Mouse (Mus musculus): ENCODE measurements around the gene Sh2b3. TPM values are rescaled to one million over a fixed set of nuclear protein-coding genes. Genes with fewer than 3 reads are reported as not detected.

Sh2b3 gene
- polyA plus RNA-seq, 1 experiment from 2014 or later: 7.7 TPM

DNA sequence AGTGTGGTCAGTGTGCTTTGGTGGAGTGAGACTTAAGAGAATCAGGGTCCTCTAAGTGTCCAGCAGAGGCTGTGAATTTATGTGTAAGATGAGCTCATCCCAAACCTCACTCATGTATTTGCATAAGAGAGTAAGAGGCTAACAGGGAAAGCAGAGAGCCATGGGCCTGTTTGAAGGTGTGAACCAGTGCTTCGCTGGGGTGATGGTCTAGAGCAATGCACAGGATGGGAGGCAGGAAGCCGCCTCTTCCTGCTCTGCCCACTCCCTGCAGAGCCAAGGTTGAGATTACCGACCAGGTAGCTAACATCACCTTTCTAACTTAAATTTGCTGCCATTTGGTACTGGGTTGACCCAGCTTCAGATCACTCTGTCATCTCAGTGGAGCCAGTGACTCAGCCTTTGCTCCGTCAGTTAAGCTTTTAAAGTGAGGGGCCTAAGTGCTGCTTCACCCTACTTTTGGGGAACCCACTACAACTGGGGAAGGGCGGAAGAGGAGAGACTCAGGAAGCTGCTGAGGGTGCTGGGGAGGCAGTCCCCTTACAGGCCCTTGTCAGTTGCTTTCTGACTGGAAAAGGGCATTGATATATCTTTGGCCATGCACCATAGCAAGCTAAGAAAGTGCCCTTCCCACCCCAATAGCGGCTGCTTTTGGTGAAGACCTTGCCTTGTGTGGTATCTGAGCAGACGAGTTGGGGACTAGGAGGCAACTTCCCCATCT lies 24.8 kb downstream of the Sh2b3 start:
- H3K4me2 ChIP-seq (ENCODE audit: low read depth, low read length): no peak overlapping the region
- no peak overlapping the region for H3K9ac ChIP-seq (ENCODE audit: low read depth, low read length)
- H3K27ac ChIP-seq (ENCODE audit: low read length): no peak overlapping the region
- H3K27me3 ChIP-seq (replicated peaks; ENCODE audit: control insufficient read depth, insufficient read depth, low read length): no peaks in the 10 kb centered on the region
- WGBS: 86% methylated on average over 7 of the region's 7 CpGs
- peaks cover 38% of the 10 kb centered on the region for H3K36me3 ChIP-seq (ENCODE audit: control insufficient read depth, insufficient read depth, low read length)
- H3K4me3 ChIP-seq (ENCODE audit: low read length): no peak overlapping the region
- peaks cover 7% of the 10 kb centered on the region; the same call in 1 of the 2 replicates for H3K4me1 ChIP-seq (ENCODE audit: control insufficient read depth, insufficient read depth, low read length)
- ATAC-seq: no peak
- H3K9me3 ChIP-seq (ENCODE audit: control insufficient read depth, low read length): no peaks in the 10 kb centered on the region

DNA sequence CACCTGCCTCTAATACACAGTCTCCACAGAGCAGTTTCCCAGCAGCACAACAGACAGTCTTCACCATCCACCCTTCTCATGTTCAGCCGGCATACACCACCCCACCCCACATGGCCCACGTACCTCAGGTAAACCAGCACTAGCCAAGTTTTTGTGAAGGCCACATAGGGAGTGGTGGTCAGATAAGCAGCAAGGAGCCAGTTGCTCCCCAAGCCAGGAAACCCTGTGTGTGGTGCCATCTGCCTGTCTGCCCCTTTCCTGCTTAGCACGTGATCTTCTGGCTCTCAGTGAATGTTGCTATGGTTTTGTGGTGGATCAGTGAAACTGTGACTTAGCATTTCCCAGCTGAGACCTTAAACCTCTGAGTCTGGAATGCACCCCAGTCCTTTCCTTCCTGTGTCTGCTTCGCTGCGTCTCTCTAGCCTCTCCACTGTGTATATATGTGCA lies 25.9 kb downstream of the Sh2b3 start:
- peaks cover 7% of the 10 kb centered on the region; the same call in 1 of the 2 replicates for H3K4me1 ChIP-seq (ENCODE audit: control insufficient read depth, insufficient read depth, low read length)
- H3K27me3 ChIP-seq (replicated peaks; ENCODE audit: control insufficient read depth, insufficient read depth, low read length): no peaks in the 10 kb centered on the region
- H3K27ac ChIP-seq (ENCODE audit: low read length): no peak overlapping the region
- no peak overlapping the region for H3K9ac ChIP-seq (ENCODE audit: low read depth, low read length)
- no peaks in the 10 kb centered on the region for H3K9me3 ChIP-seq (ENCODE audit: control insufficient read depth, low read length)
- H3K4me2 ChIP-seq (ENCODE audit: low read depth, low read length): no peak overlapping the region
- no peak for ATAC-seq
- 89% methylated on average over 5 of the region's 5 CpGs for WGBS
- peaks cover 26% of the 10 kb centered on the region for H3K36me3 ChIP-seq (ENCODE audit: control insufficient read depth, insufficient read depth, low read length)
- H3K4me3 ChIP-seq (ENCODE audit: low read length): no peak overlapping the region

DNA sequence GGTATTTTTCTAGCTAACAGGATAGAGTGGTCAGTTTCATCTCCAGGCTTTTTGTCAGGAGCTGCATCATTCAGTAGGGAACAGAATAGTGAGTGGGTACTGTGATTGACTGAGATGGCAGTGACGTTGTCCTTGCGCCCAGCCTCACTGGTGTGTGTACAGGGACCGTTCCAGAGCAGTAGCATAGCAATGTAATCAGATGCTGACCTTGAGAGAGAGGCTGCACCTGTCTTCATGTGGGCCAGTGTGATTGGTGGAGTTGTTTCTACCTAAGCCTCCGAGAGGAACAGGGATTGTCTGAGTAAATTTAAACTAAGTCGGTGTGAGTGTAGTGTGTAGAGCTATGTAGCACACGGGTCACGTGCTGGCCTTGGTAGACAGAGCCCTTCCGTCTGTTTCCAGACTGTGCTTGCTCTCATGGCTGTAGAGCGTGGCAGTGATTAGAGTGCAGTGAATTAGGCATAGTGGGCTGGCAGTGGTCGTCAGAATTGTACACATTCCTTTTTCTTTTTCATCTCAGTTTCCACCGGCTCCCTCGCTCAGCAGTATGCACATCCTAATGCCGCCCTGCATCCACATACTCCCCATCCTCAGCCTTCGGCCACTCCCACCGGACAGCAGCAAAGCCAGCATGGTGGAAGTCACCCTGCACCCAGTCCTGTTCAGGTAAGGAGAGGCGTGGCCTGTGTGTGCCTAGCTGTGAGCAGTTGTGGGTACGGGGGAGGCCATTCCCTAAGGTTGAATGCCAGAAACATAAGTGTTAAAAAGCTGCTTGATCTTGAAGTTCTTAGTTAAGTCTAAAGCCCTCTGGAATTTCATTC lies 26.9 kb downstream of the Sh2b3 start:
- no peak for ATAC-seq
- 79% methylated on average over 17 of the region's 17 CpGs for WGBS

DNA sequence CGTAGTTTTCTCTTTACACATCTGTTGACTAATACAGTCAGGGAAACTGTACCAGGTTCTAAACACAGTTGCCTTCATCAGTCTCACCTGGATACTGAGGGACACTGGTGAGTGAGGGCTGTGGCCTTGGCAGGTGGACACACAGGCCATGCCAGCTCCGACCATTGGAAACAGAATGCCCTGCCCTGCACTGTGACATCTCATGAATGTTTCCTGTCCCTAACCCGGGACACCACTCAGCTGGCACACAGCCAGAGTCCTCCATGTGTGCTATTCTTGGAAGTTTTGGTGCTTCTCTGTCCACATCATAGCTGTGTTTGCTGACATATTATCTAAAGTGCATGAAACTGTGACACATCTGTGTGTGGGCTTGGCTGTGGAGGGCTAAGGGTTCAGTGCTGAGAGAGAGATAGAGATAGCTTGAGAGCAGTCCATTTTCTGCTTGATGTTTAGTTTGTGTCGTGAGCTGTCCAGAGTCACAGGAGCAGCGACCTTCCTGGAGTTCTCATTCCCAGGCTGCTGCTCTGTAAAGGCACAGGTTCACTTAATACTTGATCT lies 27.7 kb downstream of the Sh2b3 start:
- peaks cover 7% of the 10 kb centered on the region; the same call in 1 of the 2 replicates for H3K4me1 ChIP-seq (ENCODE audit: control insufficient read depth, insufficient read depth, low read length)
- H3K9ac ChIP-seq (ENCODE audit: low read depth, low read length): no peak overlapping the region
- H3K9me3 ChIP-seq (ENCODE audit: control insufficient read depth, low read length): no peaks in the 10 kb centered on the region
- H3K36me3 ChIP-seq (ENCODE audit: control insufficient read depth, insufficient read depth, low read length): peaks cover 19% of the 10 kb centered on the region
- H3K27ac ChIP-seq (ENCODE audit: low read length): no peak overlapping the region
- H3K4me2 ChIP-seq (ENCODE audit: low read depth, low read length): no peak overlapping the region
- ATAC-seq: no peak
- no peaks in the 10 kb centered on the region for H3K27me3 ChIP-seq (replicated peaks; ENCODE audit: control insufficient read depth, insufficient read depth, low read length)
- H3K4me3 ChIP-seq (ENCODE audit: low read length): no peak overlapping the region
- WGBS: 53% methylated on average over 5 of the region's 5 CpGs

More for the DNA sequence above, 26.9 kb downstream of the Sh2b3 start:
- Histone ChIP-seq H3K4me1 (ENCODE audit: control insufficient read depth, insufficient read depth, low read length) (peaks cover 7% of the 10 kb centered on the region; the same call in 1 of the 2 replicates), H3K4me3 (ENCODE audit: low read length) (no peak overlapping the region), H3K27me3 (replicated peaks; ENCODE audit: control insufficient read depth, insufficient read depth, low read length) (no peaks in the 10 kb centered on the region), H3K4me2 (ENCODE audit: low read depth, low read length) (no peak overlapping the region), H3K27ac (ENCODE audit: low read length) (no peak overlapping the region), H3K36me3 (ENCODE audit: control insufficient read depth, insufficient read depth, low read length) (peaks cover 19% of the 10 kb centered on the region), H3K9me3 (ENCODE audit: control insufficient read depth, low read length) (no peaks in the 10 kb centered on the region), H3K9ac (ENCODE audit: low read depth, low read length) (no peak overlapping the region)

DNA sequence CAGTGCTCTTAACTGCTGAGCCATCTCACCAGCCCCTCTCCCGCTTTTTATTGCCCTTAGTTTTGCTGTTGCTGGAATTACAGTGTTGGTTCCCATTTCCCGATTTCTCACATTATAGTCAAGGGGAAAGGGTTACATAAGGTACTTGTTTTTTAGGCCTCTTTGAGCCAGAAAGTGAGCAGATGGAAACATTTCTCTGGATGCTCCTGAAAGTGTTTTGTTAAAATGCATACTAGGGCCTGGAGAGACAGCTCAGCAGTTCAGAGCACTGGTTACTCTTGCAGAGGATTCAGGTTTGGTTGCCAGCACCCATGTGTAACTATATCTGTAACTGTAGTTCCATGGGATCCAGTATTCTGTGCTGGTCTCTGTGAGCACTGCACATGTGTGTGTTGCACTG lies 29.2 kb downstream of the Sh2b3 start:
- H3K9ac ChIP-seq (ENCODE audit: low read depth, low read length): no peak overlapping the region
- H3K36me3 ChIP-seq (ENCODE audit: control insufficient read depth, insufficient read depth, low read length): peaks cover 15% of the 10 kb centered on the region
- no peak overlapping the region for H3K27ac ChIP-seq (ENCODE audit: low read length)
- peaks cover 7% of the 10 kb centered on the region; the same call in 1 of the 2 replicates for H3K4me1 ChIP-seq (ENCODE audit: control insufficient read depth, insufficient read depth, low read length)
- no peak for ATAC-seq
- no peaks in the 10 kb centered on the region for H3K9me3 ChIP-seq (ENCODE audit: control insufficient read depth, low read length)
- H3K4me2 ChIP-seq (ENCODE audit: low read depth, low read length): no peak overlapping the region
- H3K27me3 ChIP-seq (replicated peaks; ENCODE audit: control insufficient read depth, insufficient read depth, low read length): no peaks in the 10 kb centered on the region
- 88% methylated on average over 2 of the region's 2 CpGs for WGBS
- no peak overlapping the region for H3K4me3 ChIP-seq (ENCODE audit: low read length)

DNA sequence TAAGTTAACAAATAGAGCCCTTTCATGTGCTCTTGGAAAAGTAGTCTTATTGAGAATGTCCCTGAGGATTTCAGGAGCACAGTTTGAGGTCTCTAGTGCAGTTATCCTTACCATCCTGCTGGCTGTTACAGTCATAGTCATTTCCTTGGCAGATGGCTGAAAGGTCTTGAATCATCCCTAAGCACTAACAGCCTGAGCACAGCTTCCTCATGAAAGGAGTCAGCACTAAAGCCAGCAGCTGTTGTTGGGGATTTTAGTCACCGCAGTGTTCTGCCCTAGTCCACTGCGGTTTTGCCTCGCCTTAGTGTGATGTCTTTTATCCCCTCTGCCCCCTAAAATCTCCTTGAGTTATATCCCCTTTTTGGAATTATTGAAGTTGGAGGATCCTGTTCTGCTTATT lies 30.3 kb downstream of the Sh2b3 start:
- H3K27ac ChIP-seq (ENCODE audit: low read length): peak overlapping the region; percentile 18; the same call in 1 of the 2 replicates
- no peaks in the 10 kb centered on the region for H3K27me3 ChIP-seq (replicated peaks; ENCODE audit: control insufficient read depth, insufficient read depth, low read length)
- peaks cover 13% of the 10 kb centered on the region for H3K36me3 ChIP-seq (ENCODE audit: control insufficient read depth, insufficient read depth, low read length)

DNA sequence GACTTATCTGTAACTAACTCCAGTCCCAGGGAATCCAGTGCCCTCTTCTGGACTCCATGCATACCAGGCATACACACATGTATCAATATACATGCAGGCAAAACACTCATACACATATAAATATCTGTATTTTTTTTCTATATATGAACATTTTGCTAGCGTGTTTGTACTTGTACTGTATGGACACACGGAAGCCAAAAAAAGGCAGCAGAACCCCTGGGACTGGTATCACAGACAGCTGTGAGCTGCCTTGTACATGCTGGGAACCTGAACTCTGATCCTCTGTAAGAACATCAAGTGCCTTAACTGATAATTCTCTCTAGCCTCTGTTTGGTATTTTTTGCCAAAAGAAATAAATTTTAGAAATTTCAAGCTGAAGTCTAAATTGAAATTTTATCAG lies 39.0 kb downstream of the Sh2b3 start:
- no peak for ATAC-seq
- H3K36me3 ChIP-seq (ENCODE audit: control insufficient read depth, insufficient read depth, low read length): peaks cover 11% of the 10 kb centered on the region
- no peaks in the 10 kb centered on the region for H3K4me1 ChIP-seq (ENCODE audit: control insufficient read depth, insufficient read depth, low read length)
- H3K9ac ChIP-seq (ENCODE audit: low read depth, low read length): no peak overlapping the region
- no peaks in the 10 kb centered on the region for H3K9me3 ChIP-seq (ENCODE audit: control insufficient read depth, low read length)
- H3K4me3 ChIP-seq (ENCODE audit: low read length): no peak overlapping the region
- WGBS: 96% methylated on average over 2 of the region's 2 CpGs
- H3K4me2 ChIP-seq (ENCODE audit: low read depth, low read length): no peak overlapping the region
- no peaks in the 10 kb centered on the region for H3K27me3 ChIP-seq (replicated peaks; ENCODE audit: control insufficient read depth, insufficient read depth, low read length)
- no peak overlapping the region for H3K27ac ChIP-seq (ENCODE audit: low read length)

More for the DNA sequence above, 30.3 kb downstream of the Sh2b3 start:
- no peak overlapping the region for H3K4me3 ChIP-seq (ENCODE audit: low read length)
- no peak overlapping the region for H3K9ac ChIP-seq (ENCODE audit: low read depth, low read length)
- H3K9me3 ChIP-seq (ENCODE audit: control insufficient read depth, low read length): no peaks in the 10 kb centered on the region
- 58% methylated on average over 3 of the region's 3 CpGs for WGBS
- ATAC-seq: no peak
- peaks cover 7% of the 10 kb centered on the region; the same call in 1 of the 2 replicates for H3K4me1 ChIP-seq (ENCODE audit: control insufficient read depth, insufficient read depth, low read length)
- no peak overlapping the region for H3K4me2 ChIP-seq (ENCODE audit: low read depth, low read length)

DNA sequence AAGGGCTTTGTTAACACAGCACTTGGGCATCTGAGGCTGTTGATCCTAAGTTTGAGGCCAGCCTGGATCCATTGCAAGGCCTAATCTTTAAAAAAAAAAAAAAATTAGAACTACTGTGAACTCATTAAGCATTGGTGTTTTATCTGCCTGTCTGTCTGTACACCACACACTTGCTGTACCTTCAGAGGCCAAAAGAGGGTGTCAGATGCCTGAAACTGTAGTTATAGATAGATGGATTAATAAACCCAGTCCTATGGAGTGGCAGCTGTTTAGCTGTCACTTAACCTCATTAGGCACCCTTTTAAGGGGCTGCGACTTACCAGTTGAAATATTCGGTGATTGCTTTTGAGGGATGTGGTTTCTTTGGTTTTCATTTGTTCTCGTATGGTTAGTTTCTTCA lies 41.6 kb downstream of the Sh2b3 start:
- Histone ChIP-seq H3K27me3 (replicated peaks; ENCODE audit: control insufficient read depth, insufficient read depth, low read length) (no peaks in the 10 kb centered on the region), H3K4me1 (ENCODE audit: control insufficient read depth, insufficient read depth, low read length) (no peaks in the 10 kb centered on the region), H3K36me3 (ENCODE audit: control insufficient read depth, insufficient read depth, low read length) (peaks cover 7% of the 10 kb centered on the region; the same call in 1 of the 2 replicates), H3K9ac (ENCODE audit: low read depth, low read length) (no peak overlapping the region), H3K4me3 (ENCODE audit: low read length) (no peak overlapping the region), H3K4me2 (ENCODE audit: low read depth, low read length) (no peak overlapping the region), H3K9me3 (ENCODE audit: control insufficient read depth, low read length) (no peaks in the 10 kb centered on the region), H3K27ac (ENCODE audit: low read length) (no peak overlapping the region)
- no peak for ATAC-seq
- 82% methylated on average over 3 of the region's 3 CpGs for WGBS

DNA sequence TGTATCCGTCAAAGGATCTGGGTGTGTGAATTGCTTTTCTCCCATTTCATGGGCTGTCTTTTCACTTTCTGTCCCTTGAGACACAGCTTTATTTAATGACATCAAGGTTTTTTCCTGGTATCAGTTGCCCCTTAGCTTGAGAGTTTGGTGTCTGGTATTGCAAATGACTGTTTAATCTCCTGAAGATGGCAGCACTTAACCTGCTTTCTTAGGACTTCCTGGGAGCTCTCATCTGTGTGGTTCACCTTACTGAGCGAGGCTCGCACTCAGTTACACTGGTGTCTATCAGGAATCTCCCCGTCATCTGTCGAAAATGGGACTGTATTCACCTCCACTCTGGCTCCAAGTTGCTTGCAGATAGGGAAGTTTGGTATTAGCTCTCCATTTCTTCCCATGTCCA lies 46.4 kb downstream of the Sh2b3 start:
- Histone ChIP-seq H3K4me1 (ENCODE audit: control insufficient read depth, insufficient read depth, low read length) (no peaks in the 10 kb centered on the region), H3K9me3 (ENCODE audit: control insufficient read depth, low read length) (no peaks in the 10 kb centered on the region), H3K4me3 (ENCODE audit: low read length) (no peak overlapping the region), H3K27ac (ENCODE audit: low read length) (no peak overlapping the region), H3K27me3 (replicated peaks; ENCODE audit: control insufficient read depth, insufficient read depth, low read length) (no peaks in the 10 kb centered on the region), H3K4me2 (ENCODE audit: low read depth, low read length) (no peak overlapping the region), H3K36me3 (ENCODE audit: control insufficient read depth, insufficient read depth, low read length) (peaks cover 8% of the 10 kb centered on the region), H3K9ac (ENCODE audit: low read depth, low read length) (no peak overlapping the region)
- ATAC-seq: no peak
- 92% methylated on average over 5 of the region's 5 CpGs for WGBS

Measured in intestine, embryonic 16.5 days (tissue).